Mouse (Mus musculus): ENCODE measurements at regions not wholly inside any gene's neighbourhood (a gene's known extent, or its start where the extent isn't known, plus 50 kb on each side); places are given as distances from the start of the nearest gene placed in this dataset.

DNA sequence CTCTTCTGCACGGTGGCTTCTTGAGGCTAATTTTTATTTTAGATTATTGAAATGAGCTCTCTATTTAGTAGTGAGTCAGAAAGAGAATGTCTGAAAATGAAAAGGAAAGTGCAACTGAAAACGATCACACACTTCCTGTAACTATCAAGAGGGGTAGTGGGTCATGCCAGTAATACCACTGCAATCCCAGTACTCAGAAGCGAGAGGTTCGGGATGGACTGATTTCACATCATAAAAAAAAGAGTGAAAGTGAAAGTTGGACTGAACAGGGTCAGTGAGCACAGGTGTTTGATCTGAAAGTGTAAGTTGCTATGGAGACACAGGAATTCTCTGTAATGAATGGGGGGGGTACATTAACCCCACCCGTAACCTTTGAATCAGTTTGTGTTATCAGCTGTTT, 52.9 kb upstream of the Tnfaip3 start:
- DNase-seq (ENCODE audit: low spot score), result no peak

DNA sequence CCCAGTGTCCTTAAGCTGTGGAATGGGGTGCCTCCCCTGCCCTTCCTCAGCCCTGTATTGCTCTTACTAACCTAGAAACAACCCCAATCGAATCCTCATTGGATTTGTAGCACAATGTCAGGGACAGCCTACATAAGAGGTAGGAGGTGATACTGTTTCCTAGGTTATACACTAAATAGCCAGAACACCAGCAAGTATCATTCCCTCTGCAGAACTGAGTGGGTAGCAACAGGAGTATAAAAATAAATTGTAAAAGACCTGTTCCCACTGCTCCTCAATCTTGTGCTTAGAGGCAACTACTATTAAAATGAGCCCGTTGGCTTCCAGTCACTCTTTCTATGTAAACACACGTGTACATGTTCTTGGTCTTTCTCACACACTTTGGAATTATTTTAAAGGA, 52.2 kb upstream of the Tnfaip3 start:
- no peak for DNase-seq (ENCODE audit: low spot score)

DNA sequence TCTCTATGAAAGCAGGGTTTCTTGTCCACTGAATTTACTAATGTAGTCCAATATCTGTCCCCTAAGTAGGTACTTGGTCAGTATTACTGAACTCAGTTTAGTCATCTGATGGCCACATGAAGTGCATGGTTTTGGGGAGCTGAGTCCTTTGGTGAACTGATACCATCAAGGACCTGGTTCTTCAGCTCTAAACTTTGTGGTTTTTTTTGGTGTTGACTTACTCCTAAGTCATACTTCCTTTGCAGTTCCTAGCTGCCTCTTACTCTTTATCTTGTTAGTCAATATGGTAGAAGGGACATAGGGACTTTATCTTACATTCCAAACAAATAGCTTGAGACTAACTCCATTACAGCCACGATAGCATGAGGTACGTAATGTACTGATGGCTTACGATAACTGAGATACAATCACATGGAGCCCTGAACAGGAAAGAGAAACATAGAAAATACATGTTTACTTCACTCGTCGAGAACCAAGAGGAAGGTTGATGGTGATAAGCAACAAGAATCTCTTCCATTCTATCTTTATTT, 51.4 kb upstream of the Tnfaip3 start:
- DNase-seq (ENCODE audit: low spot score), result no peak
